Mouse (Mus musculus): ENCODE measurements around the gene Hist1h2bj.

DNA sequence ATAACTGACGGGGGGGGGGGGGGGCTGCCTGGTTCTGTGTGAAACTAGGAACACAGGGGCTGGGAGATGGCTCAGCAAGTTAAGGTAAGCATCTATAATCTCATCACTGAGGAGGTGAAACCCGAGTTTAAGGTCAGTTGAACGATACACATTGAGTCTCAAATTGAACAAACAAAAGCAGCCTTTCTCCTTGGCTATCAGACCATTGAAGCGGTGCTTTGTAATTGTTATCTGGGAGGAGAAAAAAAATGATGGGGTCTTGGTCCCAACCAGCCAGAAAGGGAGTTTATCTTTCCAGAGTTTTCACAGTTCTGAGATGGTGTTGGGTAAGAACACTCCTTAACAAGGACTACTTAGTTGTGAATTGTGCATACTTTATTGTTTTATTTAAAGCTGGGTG, 45.2 kb upstream of the Hist1h2bj start:
- TF ChIP-seq POLR2A (IDR thresholded peaks at IDR 0.05; ENCODE audit: extremely low read depth, insufficient read depth, low read length) (no peak), CTCF (IDR thresholded peaks at IDR 0.05; ENCODE audit: extremely low read depth, insufficient read depth, low read length) (no peak)

All from cortical plate, adult 2 months (tissue).